Mouse (Mus musculus): ENCODE data around the gene Pqlc2.
A peak's percentile ranks its signal among the peaks of the same experiment; 100 is the strongest.

Gene Pqlc2

DNA sequence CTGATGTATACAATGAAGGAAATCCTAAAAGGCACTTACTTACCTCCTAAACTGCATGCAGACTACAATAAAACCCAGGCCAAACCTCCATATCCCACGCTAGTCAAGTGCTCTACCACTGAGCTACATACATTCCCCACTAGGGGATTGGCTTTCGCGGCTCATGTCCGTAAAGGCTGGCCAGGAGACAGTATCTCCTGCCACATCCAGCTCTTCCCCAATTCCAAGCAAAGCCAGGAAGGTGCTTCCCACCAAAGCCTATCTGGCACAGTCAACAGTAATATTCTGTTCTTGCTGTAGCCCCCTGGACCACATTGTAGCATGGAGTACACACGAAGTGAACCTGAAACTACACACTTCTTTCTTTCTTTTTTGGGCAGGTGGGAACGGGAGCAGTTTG is 857 bp downstream of the Pqlc2 start:
- ATAC-seq (ENCODE audit: insufficient number of reproducible peaks, low FRiP score, low TSS enrichment) = no peak

DNA sequence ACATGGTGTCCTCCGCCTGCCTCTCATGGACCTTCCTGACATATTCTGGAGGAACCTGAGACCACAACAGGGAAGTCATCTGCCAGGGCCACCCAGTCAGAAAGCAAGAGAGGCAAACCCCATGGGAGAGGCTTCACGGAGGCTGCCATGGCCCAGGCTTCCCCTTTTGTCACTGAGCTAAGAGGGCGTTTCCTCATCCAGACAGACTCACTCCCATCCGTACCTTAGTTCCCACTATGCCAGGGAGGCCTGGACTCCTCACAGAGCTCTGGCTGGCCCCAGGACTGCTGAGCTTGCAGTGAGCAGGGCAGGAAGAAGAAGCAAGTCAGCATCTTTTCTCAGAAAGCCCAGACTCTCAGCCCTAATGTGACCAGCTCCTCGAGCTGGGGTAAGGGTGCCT is 2.6 kb downstream of the Pqlc2 start:
- no peak for ATAC-seq (ENCODE audit: insufficient number of reproducible peaks, low FRiP score, low TSS enrichment)

DNA sequence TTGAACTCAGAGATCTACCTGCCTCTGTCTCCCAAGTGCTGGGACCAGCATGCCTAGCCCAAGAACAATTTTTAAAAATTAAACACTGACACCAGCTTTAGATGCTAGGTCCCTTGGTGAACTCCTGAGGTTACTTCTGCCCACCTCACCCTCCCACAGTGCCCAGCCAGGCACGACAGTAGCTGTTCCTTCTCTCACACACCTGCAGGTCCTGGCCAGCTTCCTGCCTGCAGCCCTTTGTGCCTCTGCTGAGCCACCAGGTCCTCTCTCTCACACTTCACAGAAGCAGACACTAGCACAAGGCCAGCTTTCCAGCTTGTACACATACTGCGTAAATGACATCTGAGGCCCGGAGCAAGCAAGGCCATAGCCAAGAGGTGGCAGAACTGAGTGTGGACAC is 5.0 kb downstream of the Pqlc2 start:
- ATAC-seq (ENCODE audit: insufficient number of reproducible peaks, low FRiP score, low TSS enrichment) = no peak

DNA sequence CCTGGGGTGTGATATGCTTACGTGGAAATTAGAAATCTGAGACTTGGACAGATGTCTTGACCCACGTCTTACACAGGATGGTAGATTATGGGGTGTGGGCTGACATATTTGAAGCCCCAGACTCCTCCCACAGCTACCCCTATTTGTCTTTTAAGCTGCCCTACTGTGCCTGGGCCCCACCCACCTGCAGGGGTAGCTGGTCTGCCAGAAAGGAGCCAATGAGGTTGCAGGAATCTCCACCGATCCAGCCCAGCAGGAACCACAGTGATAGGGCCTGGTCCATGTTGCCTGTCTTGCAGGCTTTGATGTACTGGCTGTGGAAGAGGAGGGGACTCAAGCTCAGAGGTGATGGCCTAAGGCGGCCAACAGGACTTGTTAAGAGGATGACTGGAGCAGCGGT is 8.3 kb downstream of the Pqlc2 start:
- no peak for ATAC-seq (ENCODE audit: insufficient number of reproducible peaks, low FRiP score, low TSS enrichment)

DNA sequence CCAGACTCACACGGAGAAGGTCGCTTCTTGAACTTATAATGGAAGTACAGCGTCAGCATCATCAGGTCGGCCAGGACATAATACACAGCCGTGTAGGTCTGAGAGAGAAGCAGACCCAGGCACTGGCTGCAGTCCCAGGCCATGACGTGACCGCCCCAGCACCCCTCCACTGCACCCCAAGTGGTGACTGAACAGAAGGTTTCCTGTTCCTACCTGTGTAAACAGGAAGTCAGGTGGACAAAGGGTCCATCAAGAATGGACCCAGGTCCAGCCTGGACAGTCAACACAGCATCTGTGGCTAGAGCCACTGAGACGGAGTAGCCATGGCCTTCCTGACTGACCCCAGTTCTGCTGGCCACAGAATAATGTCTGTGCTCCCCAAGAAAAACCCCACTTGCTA is 8.7 kb downstream of the Pqlc2 start:
- no peak for ATAC-seq (ENCODE audit: insufficient number of reproducible peaks, low FRiP score, low TSS enrichment)

DNA sequence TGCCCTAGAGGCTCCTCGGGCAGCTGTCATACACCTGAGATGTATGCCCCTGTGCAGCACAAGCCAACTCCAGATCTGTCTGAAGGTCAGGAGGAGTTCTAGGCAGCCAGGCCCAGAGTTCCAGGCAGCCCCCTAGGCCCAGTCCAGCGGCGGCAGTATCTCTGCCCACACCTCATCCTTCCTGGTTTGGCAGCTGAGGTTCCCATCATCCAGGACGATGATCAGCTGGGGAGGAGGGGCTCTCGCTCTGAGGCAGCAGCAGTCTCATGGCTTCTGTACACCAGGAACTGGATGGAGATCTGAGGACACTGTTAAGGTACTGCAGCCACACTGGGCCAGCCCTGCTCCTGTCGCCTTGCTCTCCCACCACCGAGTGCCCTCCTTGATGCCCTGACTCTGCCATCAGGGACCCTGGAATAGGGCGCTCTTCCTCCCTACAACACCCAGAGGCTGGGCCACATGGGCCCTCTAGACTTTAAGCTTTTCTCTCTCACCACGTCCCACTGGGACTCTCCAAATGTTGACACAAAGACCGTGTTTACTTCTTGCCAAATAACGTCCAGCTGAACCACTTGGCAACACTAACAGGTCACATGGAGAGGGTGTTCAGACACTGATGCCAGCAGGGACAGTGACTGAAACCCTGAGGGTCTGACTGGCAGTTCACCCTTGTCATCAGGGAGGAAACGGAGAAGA is 11.7 kb downstream of the Pqlc2 start:
- ATAC-seq (ENCODE audit: insufficient number of reproducible peaks, low FRiP score, low TSS enrichment) = no peak

- ATAC-seq (ENCODE audit: insufficient number of reproducible peaks, low FRiP score, low TSS enrichment) = peak; percentile 74
Observed at GRCm38 (mm10) chr4:139297566-139297965, 12.9 kb downstream of the Pqlc2 start.

DNA sequence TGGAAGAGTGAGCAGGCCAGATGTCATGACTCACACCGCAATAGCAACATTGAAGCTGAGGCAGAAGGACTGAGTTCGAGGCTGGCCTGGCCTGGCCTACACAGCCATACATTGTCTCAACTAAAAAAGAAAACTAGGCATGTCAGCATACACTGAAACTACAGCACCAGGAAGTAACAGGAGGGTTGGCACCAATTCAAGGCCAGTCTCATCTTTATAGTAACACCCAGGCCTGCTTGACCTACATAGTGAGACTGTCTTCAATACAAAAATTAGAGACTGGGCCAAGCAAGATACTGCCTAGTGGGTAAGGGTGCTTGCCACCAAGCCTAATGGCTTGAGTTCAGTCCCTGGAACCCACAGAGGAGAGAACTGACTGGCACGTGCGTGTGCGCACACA is 18.5 kb downstream of the Pqlc2 start:
- no peak for ATAC-seq (ENCODE audit: insufficient number of reproducible peaks, low FRiP score, low TSS enrichment)

GRCm38 (mm10) chr4:139291099-139291498 is 19.4 kb downstream of the Pqlc2 start:
- no peak for ATAC-seq (ENCODE audit: insufficient number of reproducible peaks, low FRiP score, low TSS enrichment)

GRCm38 (mm10) chr4:139289017-139289416 is 21.5 kb downstream of the Pqlc2 start:
- peak; percentile 64 for ATAC-seq (ENCODE audit: insufficient number of reproducible peaks, low FRiP score, low TSS enrichment)

DNA sequence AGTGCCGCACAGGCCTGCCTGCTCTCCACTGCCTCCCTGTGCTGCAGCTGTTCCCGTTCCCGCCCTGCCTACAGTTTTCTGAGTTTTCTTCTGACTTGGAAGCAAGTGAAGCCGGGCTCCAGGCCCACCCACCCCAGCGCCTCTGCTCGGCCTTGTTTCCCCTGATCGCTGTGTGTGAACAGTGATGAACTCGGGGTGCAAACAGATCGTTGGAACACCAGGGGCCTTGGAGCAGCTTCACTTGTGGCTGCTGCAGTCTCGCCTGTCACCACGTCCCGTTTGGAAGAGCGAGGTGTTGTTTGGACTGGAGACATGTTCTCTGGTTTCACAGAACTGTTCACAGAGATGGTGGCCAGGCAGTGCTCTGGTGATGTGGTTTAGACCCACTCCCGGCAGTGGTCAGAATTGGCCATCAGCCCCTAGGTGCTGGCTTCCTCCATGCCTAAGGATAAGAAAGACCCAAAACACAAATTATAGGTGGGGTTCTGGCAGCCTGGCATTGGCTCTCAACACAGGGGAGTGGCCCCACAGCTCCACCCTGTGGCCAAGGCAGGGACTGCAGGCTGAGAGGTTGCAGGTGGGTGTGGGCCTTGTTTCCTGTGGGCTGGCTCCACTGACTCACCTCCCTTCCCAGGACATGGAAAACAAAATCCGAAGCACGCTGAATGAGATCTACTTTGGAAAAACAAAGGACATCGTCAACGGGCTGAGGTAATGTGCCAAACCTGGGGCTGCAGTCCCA is 23.2 kb downstream of the Pqlc2 start:
- ATAC-seq (ENCODE audit: insufficient number of reproducible peaks, low FRiP score, low TSS enrichment) = no peak

- no peak for ATAC-seq (ENCODE audit: insufficient number of reproducible peaks, low FRiP score, low TSS enrichment)
Observed at GRCm38 (mm10) chr4:139286234-139286633, 24.3 kb downstream of the Pqlc2 start.

GRCm38 (mm10) chr4:139284877-139285276 is 25.6 kb downstream of the Pqlc2 start:
- ATAC-seq (ENCODE audit: insufficient number of reproducible peaks, low FRiP score, low TSS enrichment) = no peak

DNA sequence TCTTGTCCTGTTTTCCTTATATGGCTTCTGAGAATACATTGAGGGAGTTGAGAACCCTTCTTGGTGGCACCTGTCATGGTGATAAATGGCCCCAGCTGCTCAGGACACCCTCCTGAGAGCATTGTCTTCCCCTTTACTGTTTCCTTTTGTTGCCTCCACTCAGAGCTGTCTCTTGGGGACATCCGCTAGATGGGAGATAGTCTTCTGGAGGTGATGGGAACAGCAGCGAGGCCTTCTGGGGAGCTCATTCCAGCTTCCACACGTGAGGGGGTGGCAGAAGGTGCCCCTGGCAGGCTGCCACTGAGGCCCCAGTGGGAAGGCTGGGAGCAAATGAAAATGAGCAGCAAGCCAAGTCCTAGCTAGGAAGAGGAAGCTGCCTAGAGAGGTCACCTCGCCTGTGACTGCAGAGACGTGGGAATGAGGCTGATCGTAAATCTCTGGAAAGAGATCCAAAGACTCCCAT is 27.5 kb downstream of the Pqlc2 start:
- ATAC-seq (ENCODE audit: insufficient number of reproducible peaks, low FRiP score, low TSS enrichment) = 0 out of 2 replicates have a peak, but pooled peaks have one; percentile 15

DNA sequence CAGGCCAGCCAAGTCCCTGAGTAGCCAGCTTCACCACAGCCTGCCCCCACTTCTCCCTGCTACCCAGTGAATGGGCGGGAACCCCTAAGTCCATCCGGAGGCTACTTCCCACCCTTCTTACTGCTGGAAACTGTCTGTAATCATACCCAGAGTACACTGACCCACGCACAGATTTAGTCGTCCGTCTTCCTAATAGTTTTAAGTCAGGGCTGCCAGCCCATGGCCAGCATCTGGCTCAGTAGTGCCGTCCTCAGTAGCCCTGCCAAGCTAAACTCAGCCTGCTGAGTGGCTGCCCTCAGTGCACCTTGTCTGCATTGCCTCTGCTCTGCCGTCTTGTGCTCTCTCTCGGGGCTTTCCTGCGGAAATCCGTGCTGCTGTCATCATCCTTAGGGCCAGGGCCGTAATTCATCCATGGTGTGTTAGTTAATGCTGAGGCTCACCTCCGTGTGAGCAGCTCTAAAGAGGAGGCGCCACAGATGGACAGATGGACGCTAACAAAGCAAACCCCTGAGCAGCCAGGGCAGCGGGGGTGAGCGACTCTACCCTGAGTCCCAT is 28.6 kb downstream of the Pqlc2 start:
- no peak for ATAC-seq (ENCODE audit: insufficient number of reproducible peaks, low FRiP score, low TSS enrichment)

DNA sequence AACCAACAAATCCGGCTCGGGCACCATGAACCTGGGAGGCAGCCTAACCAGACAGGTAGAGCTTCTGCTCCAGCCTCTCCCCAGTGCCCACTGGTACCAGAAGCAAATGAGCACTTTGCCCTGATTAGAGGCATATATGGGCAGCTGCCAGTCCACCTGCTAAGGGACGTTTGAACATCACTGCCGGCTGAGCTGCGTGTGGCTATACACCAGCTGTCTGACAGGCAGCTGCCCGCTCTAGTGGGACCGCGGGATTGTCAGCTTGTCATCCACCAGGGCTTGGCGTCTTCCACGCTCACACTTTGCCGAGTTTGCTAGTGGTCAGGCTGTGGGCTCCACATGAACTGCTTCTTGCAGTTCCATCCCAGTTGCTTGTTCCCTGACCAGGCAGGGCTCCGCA is 30.0 kb downstream of the Pqlc2 start:
- ATAC-seq (ENCODE audit: insufficient number of reproducible peaks, low FRiP score, low TSS enrichment) = no peak

GRCm38 (mm10) chr4:139276411-139276810 is 34.1 kb downstream of the Pqlc2 start:
- no peak for ATAC-seq (ENCODE audit: insufficient number of reproducible peaks, low FRiP score, low TSS enrichment)

GRCm38 (mm10) chr4:139274573-139274972 is 35.9 kb downstream of the Pqlc2 start:
- peak; percentile 28; the same call in 1 of the 2 replicates for ATAC-seq (ENCODE audit: insufficient number of reproducible peaks, low FRiP score, low TSS enrichment)

- ATAC-seq (ENCODE audit: insufficient number of reproducible peaks, low FRiP score, low TSS enrichment) = no peak
Observed at GRCm38 (mm10) chr4:139272951-139273680, 37.4 kb downstream of the Pqlc2 start.

GRCm38 (mm10) chr4:139271562-139271961 is 38.9 kb downstream of the Pqlc2 start:
- ATAC-seq (ENCODE audit: insufficient number of reproducible peaks, low FRiP score, low TSS enrichment) = no peak

- ATAC-seq (ENCODE audit: insufficient number of reproducible peaks, low FRiP score, low TSS enrichment) = peak; percentile 53; the same call in 1 of the 2 replicates
Observed at GRCm38 (mm10) chr4:139270168-139270567, 40.3 kb downstream of the Pqlc2 start.

All from cerebellum, adult (tissue).